In genomic region chr6:122762952-122763700, GRCm38 (mm10) we compare ENCODE assay signal across 12 mouse cellular contexts. TPM values are rescaled to one million over a fixed set of nuclear protein-coding genes. Genes with fewer than 3 reads are reported as not detected.
A peak's percentile ranks its signal among the peaks of the same experiment; 100 is the strongest.
DNase-seq lines count a peak whose midpoint lies in the region; ATAC-seq and TF ChIP-seq lines count a peak whose summit lies in the region.
"Had no signal": no experiment of that assay in that cellular context is flagged by ENCODE, and none has a peak within 500 bp of the region (broad histone marks: within the 10 kb centered on the region; RNA-seq: fewer than 3 reads in every experiment).

No protein-coding gene starts in this region.

- TF ChIP-seq CTCF in liver, postnatal 0 days (IDR thresholded peaks at IDR 0.05; ENCODE audit: low read depth), result no peak

- peak; percentile 19; the same call in 1 of the 2 replicates for ATAC-seq in kidney, embryonic 15.5 days (replicated peaks; ENCODE audit: low FRiP score)
- ATAC-seq in liver, postnatal 0 days, result peak; percentile 69
- ATAC-seq: intestine, embryonic 16.5 days had no signal

- H3K9me3 ChIP-seq in kidney, embryonic 15.5 days (replicated peaks), result no peaks in the 10 kb centered on the region
- H3K9me3 ChIP-seq in liver, postnatal 0 days (ENCODE audit: low read length), result no peaks in the 10 kb centered on the region
- H3K9me3 ChIP-seq: neural tube, embryonic 12.5 days had no signal

- no peak overlapping the region for H3K27ac ChIP-seq in kidney, embryonic 15.5 days
- peak overlapping the region; percentile 63 for H3K27ac ChIP-seq in liver, postnatal 0 days (ENCODE audit: low read depth)
- H3K27ac ChIP-seq: neural tube, embryonic 12.5 days had no signal

- DNase-seq in kidney, postnatal 4 days, result no peak
- DNase-seq in ES-CJ7 (ENCODE audit: low read depth, low spot score), result peak; percentile 59
- DNase-seq in c-Kit-negative CD71-positive TER-119-positive erythroid progenitor cells, embryonic 14.5 days (ENCODE audit: low read depth, low spot score), result peak; percentile 77
- peak; percentile 31 for DNase-seq in liver, postnatal 0 days
- DNase-seq in kidney, postnatal 25 days, result no peak
- no peak for DNase-seq in ovary, postnatal 14 days (ENCODE audit: low spot score)
- DNase-seq: gastrocnemius, postnatal 10 days; thymus, postnatal 14 days had no signal

- no peak overlapping the region for H3K4me2 ChIP-seq in kidney, embryonic 15.5 days
- H3K4me2 ChIP-seq in liver, postnatal 0 days (ENCODE audit: low read depth, low read length), result peak overlapping the region; percentile 81

- H3K27me3 ChIP-seq in kidney, embryonic 15.5 days, result peaks cover 36% of the 10 kb centered on the region
- peaks cover 12% of the 10 kb centered on the region; the same call in 1 of the 2 replicates for H3K27me3 ChIP-seq in liver, postnatal 0 days (ENCODE audit: insufficient read depth, low read length)

- H3K4me1 ChIP-seq in kidney, embryonic 15.5 days, result peaks cover 17% of the 10 kb centered on the region
- peaks cover 31% of the 10 kb centered on the region for H3K4me1 ChIP-seq in liver, postnatal 0 days (ENCODE audit: insufficient read depth)

- H3K36me3 ChIP-seq in kidney, embryonic 15.5 days, result no peaks in the 10 kb centered on the region
- H3K36me3 ChIP-seq in liver, postnatal 0 days (replicated peaks; ENCODE audit: insufficient read depth, low read length), result no peaks in the 10 kb centered on the region
- H3K36me3 ChIP-seq: neural tube, embryonic 12.5 days had no signal

- H3K9ac ChIP-seq in kidney, embryonic 15.5 days, result no peak overlapping the region
- no peak overlapping the region for H3K9ac ChIP-seq in liver, postnatal 0 days (replicated peaks)
- H3K9ac ChIP-seq: neural tube, embryonic 12.5 days had no signal

- 71% methylated on average over 11 of the region's 11 CpGs for WGBS in kidney, embryonic 15.5 days
- 37% methylated on average over 11 of the region's 11 CpGs for WGBS in liver, postnatal 0 days (ENCODE audit: insufficient replicate concordance)

- no peak overlapping the region for H3K4me3 ChIP-seq in kidney, embryonic 15.5 days (replicated peaks)
- H3K4me3 ChIP-seq in liver, postnatal 0 days (ENCODE audit: low read depth, low read length), result no peak overlapping the region
- H3K4me3 ChIP-seq: neural tube, embryonic 12.5 days had no signal

- TF ChIP-seq EP300 in liver, postnatal 0 days (IDR thresholded peaks at IDR 0.05; ENCODE audit: low read depth), result peak; percentile 78; the same call in 1 of the 2 replicates

RNA-seq across cellular contexts. Expression of gene Slc2a3, which starts 38.3 kb away (rescaled TPM):
- polyA plus RNA-seq in kidney, embryonic 15.5 days (2015; fragmentation: Nextera tagmentation; extraction: Ambion mirVana), result 7.8 and 10.4 TPM in 2 replicates
- 7.3 and 8.5 TPM in 2 replicates for polyA plus RNA-seq in liver, postnatal 0 days (2015; fragmentation: Nextera tagmentation; extraction: Ambion mirVana)

RNA-seq across cellular contexts. Expression of gene Nanog, which starts 55.8 kb away (rescaled TPM):
- 0.14 TPM in 1 of 2 replicates, not detected in the other for polyA plus RNA-seq in kidney, embryonic 15.5 days (2015; fragmentation: Nextera tagmentation; extraction: Ambion mirVana)
- not detected in 2 replicates for polyA plus RNA-seq in liver, postnatal 0 days (2015; fragmentation: Nextera tagmentation; extraction: Ambion mirVana)
- polyA plus RNA-seq: small intestine, adult 2 months had no signal

RNA-seq across cellular contexts. Expression of gene Foxj2, which starts 56.6 kb away (rescaled TPM):
- polyA plus RNA-seq in kidney, embryonic 15.5 days (2015; fragmentation: Nextera tagmentation; extraction: Ambion mirVana), result 6.0 and 6.3 TPM in 2 replicates
- polyA plus RNA-seq in liver, postnatal 0 days (2015; fragmentation: Nextera tagmentation; extraction: Ambion mirVana), result 1.0 and 1.2 TPM in 2 replicates

Comparison
In these comparisons a context has a peak if more than half of its experiments do, and no peak if none do; other contexts are left out.
1. DNase-seq: peak in ES-CJ7 (single experiment), c-Kit-negative CD71-positive TER-119-positive erythroid progenitor cells, embryonic 14.5 days (single experiment) and liver, postnatal 0 days (single experiment); none in kidney, postnatal 4 days (0 of 2), kidney, postnatal 25 days (0 of 2) and ovary, postnatal 14 days (single experiment).